7 mouse cellular contexts compared by ENCODE assay signal in the genomic region with DNA sequence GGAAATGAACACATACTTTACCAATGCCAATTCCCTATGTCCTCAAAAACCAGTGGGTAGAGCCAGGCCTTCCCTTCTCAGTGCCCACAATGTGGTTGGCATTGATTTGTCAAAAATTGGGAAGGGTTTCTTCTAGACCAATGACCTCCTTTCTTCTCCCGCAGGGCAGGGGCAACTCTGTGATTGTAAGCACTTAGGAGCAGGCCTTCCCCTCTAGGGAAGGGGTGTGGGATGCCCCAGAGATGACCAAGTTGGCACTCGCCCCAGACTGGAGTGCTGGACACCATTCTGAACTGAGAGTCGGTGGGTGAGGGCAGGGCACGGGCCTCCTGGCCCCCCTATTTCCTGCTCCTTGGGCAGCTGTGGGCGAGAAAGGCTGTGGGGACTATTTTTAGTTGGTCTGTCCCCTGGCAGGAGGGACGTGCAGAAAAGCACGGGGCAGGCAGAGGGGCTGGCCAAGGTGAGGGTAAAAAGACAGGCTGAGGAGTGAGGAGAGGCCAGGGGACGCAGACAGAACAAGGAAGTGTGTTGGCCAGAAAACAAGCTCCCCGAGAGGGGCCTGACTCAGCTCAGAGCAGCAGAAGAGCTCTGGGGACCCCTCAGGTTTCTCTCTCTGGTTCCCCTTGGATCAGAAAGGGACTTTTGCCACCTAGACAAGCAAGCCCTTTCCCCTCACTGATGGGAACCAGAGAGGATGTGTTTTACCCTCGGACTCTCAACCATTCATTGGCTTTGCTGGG. TPM values are rescaled to one million over a fixed set of nuclear protein-coding genes. Genes with fewer than 3 reads are reported as not detected.
DNase-seq lines count a peak whose midpoint lies in the region; ATAC-seq lines count a peak whose summit lies in the region.

No protein-coding gene starts in this region.

- no peak for ATAC-seq in megakaryocyte, adult 5-6 weeks (ENCODE audit: poor library complexity, severe bottlenecking)
- no peak for ATAC-seq in embryonic facial prominence, embryonic 13.5 days (ENCODE audit: insufficient number of reproducible peaks, insufficient read depth, low FRiP score, low TSS enrichment, low read depth)
- ATAC-seq in hindbrain, embryonic 15.5 days (ENCODE audit: low FRiP score, low read depth), result no peak
- no peak for ATAC-seq in midbrain, embryonic 13.5 days

- H3K9me3 ChIP-seq in megakaryocyte, embryonic 14.5 days, result peaks cover 11% of the 10 kb centered on the region
- H3K9me3 ChIP-seq in embryonic facial prominence, embryonic 13.5 days, result no peaks in the 10 kb centered on the region
- no peaks in the 10 kb centered on the region for H3K9me3 ChIP-seq in hindbrain, embryonic 15.5 days
- H3K9me3 ChIP-seq in midbrain, embryonic 13.5 days, result no peaks in the 10 kb centered on the region

- peaks cover 62% of the 10 kb centered on the region for H3K4me1 ChIP-seq in megakaryocyte, embryonic 14.5 days
- peaks cover 97% of the 10 kb centered on the region for H3K4me1 ChIP-seq in embryonic facial prominence, embryonic 13.5 days
- H3K4me1 ChIP-seq in hindbrain, embryonic 15.5 days (replicated peaks), result peaks cover 72% of the 10 kb centered on the region
- peaks cover 75% of the 10 kb centered on the region for H3K4me1 ChIP-seq in midbrain, embryonic 13.5 days (replicated peaks)

- no peak for DNase-seq in right cerebral cortex, adult 18-20 months
- no peak for DNase-seq in layer of hippocampus, postnatal 14 days (ENCODE audit: low spot score in 2 of 2)

- WGBS in embryonic facial prominence, embryonic 13.5 days, result 28% methylated on average over 10 of the region's 10 CpGs
- 38% methylated on average over 10 of the region's 10 CpGs for WGBS in hindbrain, embryonic 15.5 days
- 61% methylated on average over 10 of the region's 10 CpGs for WGBS in midbrain, embryonic 13.5 days

- peaks cover 91% of the 10 kb centered on the region for H3K27me3 ChIP-seq in megakaryocyte, embryonic 14.5 days (replicated peaks)
- H3K27me3 ChIP-seq in embryonic facial prominence, embryonic 13.5 days, result no peaks in the 10 kb centered on the region
- H3K27me3 ChIP-seq in hindbrain, embryonic 15.5 days, result no peaks in the 10 kb centered on the region
- H3K27me3 ChIP-seq in midbrain, embryonic 13.5 days, result peaks cover 12% of the 10 kb centered on the region

- peak overlapping the region; percentile 91 for H3K27ac ChIP-seq in embryonic facial prominence, embryonic 13.5 days
- peak overlapping the region; percentile 65 for H3K27ac ChIP-seq in hindbrain, embryonic 15.5 days (replicated peaks)
- peak overlapping the region; percentile 59; the same call in 1 of the 2 replicates for H3K27ac ChIP-seq in midbrain, embryonic 13.5 days

- peak overlapping the region; percentile 90 for H3K4me2 ChIP-seq in embryonic facial prominence, embryonic 13.5 days
- no peak overlapping the region for H3K4me2 ChIP-seq in hindbrain, embryonic 15.5 days
- no peak overlapping the region for H3K4me2 ChIP-seq in midbrain, embryonic 13.5 days (replicated peaks)

- peak overlapping the region; percentile 35 for H3K4me3 ChIP-seq in megakaryocyte, embryonic 14.5 days (replicated peaks)
- H3K4me3 ChIP-seq in embryonic facial prominence, embryonic 13.5 days, result peak overlapping the region; percentile 68
- H3K4me3 ChIP-seq in hindbrain, embryonic 15.5 days, result no peak overlapping the region
- H3K4me3 ChIP-seq in midbrain, embryonic 13.5 days (replicated peaks), result no peak overlapping the region

- no peaks in the 10 kb centered on the region for H3K36me3 ChIP-seq in megakaryocyte, embryonic 14.5 days (replicated peaks; ENCODE audit: low read length)
- 0 out of 2 replicates have a peak, but pooled peaks cover 5% of the 10 kb centered on the region for H3K36me3 ChIP-seq in embryonic facial prominence, embryonic 13.5 days
- no peaks in the 10 kb centered on the region for H3K36me3 ChIP-seq in hindbrain, embryonic 15.5 days
- H3K36me3 ChIP-seq in midbrain, embryonic 13.5 days, result no peaks in the 10 kb centered on the region

- peak overlapping the region; percentile 58 for H3K9ac ChIP-seq in embryonic facial prominence, embryonic 13.5 days
- no peak overlapping the region; the same call in 1 of the 2 replicates for H3K9ac ChIP-seq in hindbrain, embryonic 15.5 days
- H3K9ac ChIP-seq in midbrain, embryonic 13.5 days (replicated peaks), result peak overlapping the region; percentile 30

RNA-seq across cellular contexts. Expression of gene Rara, which starts 3.3 kb away (rescaled TPM):
- 11.8 and 25.3 TPM in 2 replicates for polyA plus RNA-seq in megakaryocyte, embryonic 14.5 days (2012; ENCODE audit: insufficient read depth, low replicate concordance)
- total RNA-seq in megakaryocyte, adult 5-6 weeks (2015), result 124 and 125 TPM in 2 replicates
- total RNA-seq in megakaryocyte, adult 5-6 weeks (2017), result 38.8 and 43.3 TPM in 2 replicates
- polyA plus RNA-seq in embryonic facial prominence, embryonic 13.5 days (2015; fragmentation: Nextera tagmentation; extraction: Ambion mirVana), result 39.4 and 44.7 TPM in 2 replicates
- 11.4 and 16.8 TPM in 2 replicates for polyA plus RNA-seq in hindbrain, embryonic 15.5 days (2015; fragmentation: Nextera tagmentation; extraction: Ambion mirVana)
- 7.5 and 9.1 TPM in 2 replicates for polyA plus RNA-seq in midbrain, embryonic 13.5 days (2015; fragmentation: Nextera tagmentation; extraction: Ambion mirVana)
- total RNA-seq in layer of hippocampus, postnatal 14 days (2021), result 10 to 100 TPM; 20.2 to 20.3 TPM

RNA-seq across cellular contexts. Expression of gene Cdc6, which starts 23.3 kb away (rescaled TPM):
- 0.44 TPM in 1 of 2 replicates, not detected in the other for polyA plus RNA-seq in megakaryocyte, embryonic 14.5 days (2012; ENCODE audit: insufficient read depth, low replicate concordance)
- 26.4 and 31.3 TPM in 2 replicates for total RNA-seq in megakaryocyte, adult 5-6 weeks (2015)
- 26.5 and 27.5 TPM in 2 replicates for total RNA-seq in megakaryocyte, adult 5-6 weeks (2017)
- polyA plus RNA-seq in embryonic facial prominence, embryonic 13.5 days (2015; fragmentation: Nextera tagmentation; extraction: Ambion mirVana), result 26.9 and 31.5 TPM in 2 replicates
- 5.5 and 6.0 TPM in 2 replicates for polyA plus RNA-seq in hindbrain, embryonic 15.5 days (2015; fragmentation: Nextera tagmentation; extraction: Ambion mirVana)
- 10.6 and 11.3 TPM in 2 replicates for polyA plus RNA-seq in midbrain, embryonic 13.5 days (2015; fragmentation: Nextera tagmentation; extraction: Ambion mirVana)
- total RNA-seq in layer of hippocampus, postnatal 14 days (2021), result under 1 TPM; 0.81 to 0.97 TPM

RNA-seq across cellular contexts. Expression of gene Gjd3, which starts 51.9 kb away (rescaled TPM):
- not detected in 2 replicates for polyA plus RNA-seq in megakaryocyte, embryonic 14.5 days (2012; ENCODE audit: insufficient read depth, low replicate concordance)
- not detected in 2 replicates for total RNA-seq in megakaryocyte, adult 5-6 weeks (2015)
- total RNA-seq in megakaryocyte, adult 5-6 weeks (2017), result not detected in 2 replicates
- polyA plus RNA-seq in embryonic facial prominence, embryonic 13.5 days (2015; fragmentation: Nextera tagmentation; extraction: Ambion mirVana), result 0.34 and 0.44 TPM in 2 replicates
- 1.8 and 3.1 TPM in 2 replicates for polyA plus RNA-seq in hindbrain, embryonic 15.5 days (2015; fragmentation: Nextera tagmentation; extraction: Ambion mirVana)
- 0.58 and 0.99 TPM in 2 replicates for polyA plus RNA-seq in midbrain, embryonic 13.5 days (2015; fragmentation: Nextera tagmentation; extraction: Ambion mirVana)
- 1 to 10 TPM; 2.2 TPM for total RNA-seq in layer of hippocampus, postnatal 14 days (2021)

Comparison
In these comparisons a context has a peak if more than half of its experiments do, and no peak if none do; other contexts are left out.
1. H3K4me3 ChIP-seq: peak in megakaryocyte, embryonic 14.5 days (single experiment) and embryonic facial prominence, embryonic 13.5 days (single experiment); none in hindbrain, embryonic 15.5 days (single experiment) and midbrain, embryonic 13.5 days (single experiment).
2. Peak in every context shown above with its lines, with median percentiles within 50 percentile points of each other: H3K27ac ChIP-seq.